ENCODE assay signal across 10 mouse cellular contexts in the genomic region with DNA sequence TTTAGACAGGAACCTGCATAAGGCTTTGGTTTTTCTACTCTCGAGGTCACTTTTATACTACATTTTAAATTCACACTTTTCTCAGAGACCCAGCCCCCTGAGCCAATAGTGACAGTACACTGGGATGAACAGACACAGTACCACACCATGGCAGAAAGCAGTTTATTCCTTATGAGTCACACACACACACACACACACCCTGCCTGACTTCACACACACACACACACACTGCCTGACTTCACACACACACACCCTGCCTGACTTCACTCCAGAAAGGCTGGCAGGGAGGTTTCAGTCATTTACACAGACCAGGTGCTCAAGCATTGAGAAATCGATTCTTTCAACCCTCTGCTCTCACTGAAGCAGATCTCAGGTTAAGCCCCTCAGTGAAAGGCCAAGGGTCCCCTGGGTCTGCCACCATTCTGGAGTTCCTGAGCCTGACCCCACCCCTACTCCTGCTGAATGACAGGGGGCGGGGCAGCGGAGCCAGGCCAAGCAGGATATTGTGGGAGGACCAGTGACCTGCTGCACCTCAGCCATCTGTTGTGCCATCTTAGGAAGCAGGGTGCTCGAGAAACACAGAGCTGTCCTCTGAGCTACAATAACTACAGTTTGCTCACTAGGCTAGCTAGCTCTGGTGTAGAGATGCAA. TPM values are rescaled to one million over a fixed set of nuclear protein-coding genes. Genes with fewer than 3 reads are reported as not detected.
DNase-seq lines count a peak whose midpoint lies in the region; ATAC-seq and TF ChIP-seq lines count a peak whose summit lies in the region.
"Had no signal": no experiment of that assay in that cellular context is flagged by ENCODE, and none has a peak within 500 bp of the region (broad histone marks: within the 10 kb centered on the region; RNA-seq: fewer than 3 reads in every experiment).

No protein-coding gene starts in this region.

- 0 out of 2 replicates have a peak overlapping the region, but pooled peaks have one; percentile 25 for H3K27ac ChIP-seq in forebrain, embryonic 10.5 days
- H3K27ac ChIP-seq in forebrain, postnatal 0 days (ENCODE audit: low read depth, low read length), result no peak overlapping the region
- peak overlapping the region; percentile 53 for H3K27ac ChIP-seq in midbrain, embryonic 10.5 days (replicated peaks)
- no peak overlapping the region for H3K27ac ChIP-seq in midbrain, postnatal 0 days (ENCODE audit: low read depth, low read length)
- no peak overlapping the region for H3K27ac ChIP-seq in liver, embryonic 15.5 days (replicated peaks)

- DNase-seq in forebrain, embryonic 10.5 days (ENCODE audit: extremely low spot score, low spot score), result peak; percentile 34
- no peak for DNase-seq in forebrain, postnatal 0 days
- peak; percentile 61 for DNase-seq in midbrain, embryonic 10.5 days (ENCODE audit: low spot score)
- DNase-seq in midbrain, postnatal 0 days (ENCODE audit: low spot score), result no peak
- DNase-seq in adrenal gland, adult (ENCODE audit: inconsistent age in 2 of 2, low spot score in 1 of 2), result no peak
- DNase-seq in yolk sac, embryonic 10.5 days (ENCODE audit: low spot score), result no peak
- DNase-seq in layer of hippocampus, postnatal 10 days (ENCODE audit: low spot score in 2 of 2), result no peak
- DNase-seq: cerebellum, adult 11 months; heart, postnatal 10 days had no signal

- WGBS in forebrain, embryonic 10.5 days, result 30% methylated on average over 5 of the region's 5 CpGs
- 33% methylated on average over 5 of the region's 5 CpGs for WGBS in forebrain, postnatal 0 days
- 36% methylated on average over 5 of the region's 5 CpGs for WGBS in midbrain, embryonic 10.5 days
- 38% methylated on average over 5 of the region's 5 CpGs for WGBS in midbrain, postnatal 0 days
- 52% methylated on average over 5 of the region's 5 CpGs for WGBS in liver, embryonic 15.5 days (ENCODE audit: insufficient replicate concordance)

- no peak for TF ChIP-seq CTCF in forebrain, postnatal 0 days (IDR thresholded peaks at IDR 0.05; ENCODE audit: low read depth)
- no peak for TF ChIP-seq CTCF in midbrain, postnatal 0 days (IDR thresholded peaks at IDR 0.05)

- H3K4me1 ChIP-seq in forebrain, embryonic 10.5 days, result peaks cover 16% of the 10 kb centered on the region
- H3K4me1 ChIP-seq in forebrain, postnatal 0 days (ENCODE audit: insufficient read depth), result no peaks in the 10 kb centered on the region
- H3K4me1 ChIP-seq in midbrain, embryonic 10.5 days, result peaks cover 31% of the 10 kb centered on the region
- H3K4me1 ChIP-seq in midbrain, postnatal 0 days (ENCODE audit: insufficient read depth, low read length), result no peaks in the 10 kb centered on the region
- no peaks in the 10 kb centered on the region; the same call in 1 of the 2 replicates for H3K4me1 ChIP-seq in liver, embryonic 15.5 days (replicated peaks)

- ATAC-seq in forebrain, postnatal 0 days, result no peak; the same call in 1 of the 2 replicates
- no peak for ATAC-seq in midbrain, postnatal 0 days (ENCODE audit: low FRiP score)
- ATAC-seq in liver, embryonic 15.5 days (ENCODE audit: insufficient read depth), result 0 out of 2 replicates have a peak, but pooled peaks have one; percentile 25

- H3K4me2 ChIP-seq in forebrain, postnatal 0 days (ENCODE audit: low read depth), result no peak overlapping the region
- H3K4me2 ChIP-seq in midbrain, postnatal 0 days (ENCODE audit: low read depth, low read length, poor library complexity, severe bottlenecking), result no peak overlapping the region
- no peak overlapping the region for H3K4me2 ChIP-seq in liver, embryonic 15.5 days

- H3K36me3 ChIP-seq in forebrain, embryonic 10.5 days (replicated peaks), result no peaks in the 10 kb centered on the region; the same call in 1 of the 2 replicates
- no peaks in the 10 kb centered on the region for H3K36me3 ChIP-seq in forebrain, postnatal 0 days (ENCODE audit: insufficient read depth)
- H3K36me3 ChIP-seq in midbrain, embryonic 10.5 days, result peaks cover 4% of the 10 kb centered on the region; the same call in 1 of the 2 replicates
- no peaks in the 10 kb centered on the region for H3K36me3 ChIP-seq in midbrain, postnatal 0 days (ENCODE audit: insufficient read depth, low read length)
- peaks cover 9% of the 10 kb centered on the region; the same call in 1 of the 2 replicates for H3K36me3 ChIP-seq in liver, embryonic 15.5 days (replicated peaks)

- no peak overlapping the region for H3K4me3 ChIP-seq in forebrain, embryonic 10.5 days
- no peak overlapping the region for H3K4me3 ChIP-seq in forebrain, postnatal 0 days (ENCODE audit: low read depth, low read length)
- H3K4me3 ChIP-seq in midbrain, embryonic 10.5 days, result no peak overlapping the region
- no peak overlapping the region for H3K4me3 ChIP-seq in midbrain, postnatal 0 days (ENCODE audit: low read depth, low read length)
- no peak overlapping the region for H3K4me3 ChIP-seq in liver, embryonic 15.5 days (replicated peaks)

- H3K9ac ChIP-seq in forebrain, postnatal 0 days, result no peak overlapping the region
- H3K9ac ChIP-seq in midbrain, postnatal 0 days (replicated peaks; ENCODE audit: low read length, poor library complexity, severe bottlenecking), result no peak overlapping the region
- no peak overlapping the region for H3K9ac ChIP-seq in liver, embryonic 15.5 days

- no peaks in the 10 kb centered on the region for H3K27me3 ChIP-seq in forebrain, embryonic 10.5 days (ENCODE audit: poor library complexity, severe bottlenecking)
- H3K27me3 ChIP-seq in forebrain, postnatal 0 days (ENCODE audit: insufficient read depth, low read length), result no peaks in the 10 kb centered on the region
- no peaks in the 10 kb centered on the region for H3K27me3 ChIP-seq in midbrain, embryonic 10.5 days (ENCODE audit: low read depth, poor library complexity, severe bottlenecking)
- no peaks in the 10 kb centered on the region for H3K27me3 ChIP-seq in midbrain, postnatal 0 days (ENCODE audit: insufficient read depth, low read length)
- H3K27me3 ChIP-seq in liver, embryonic 15.5 days, result no peaks in the 10 kb centered on the region

- no peaks in the 10 kb centered on the region for H3K9me3 ChIP-seq in forebrain, embryonic 10.5 days
- no peaks in the 10 kb centered on the region for H3K9me3 ChIP-seq in forebrain, postnatal 0 days (ENCODE audit: low read length)
- H3K9me3 ChIP-seq in midbrain, embryonic 10.5 days (replicated peaks), result no peaks in the 10 kb centered on the region
- no peaks in the 10 kb centered on the region for H3K9me3 ChIP-seq in midbrain, postnatal 0 days (ENCODE audit: low read length)
- no peaks in the 10 kb centered on the region for H3K9me3 ChIP-seq in liver, embryonic 15.5 days (replicated peaks)

RNA-seq across cellular contexts. Expression of a gene that starts 16.5 kb away (rescaled TPM):
- polyA plus RNA-seq in forebrain, embryonic 10.5 days (2016; fragmentation: Nextera tagmentation; extraction: Ambion mirVana), result 35.7 and 39.3 TPM in 2 replicates
- total RNA-seq in forebrain, postnatal 0 days (2014; rRNA removed), result 36.5 and 41.5 TPM in 2 replicates
- polyA plus RNA-seq in forebrain, postnatal 0 days (2015; fragmentation: Nextera tagmentation; extraction: Ambion mirVana), result 21.9 and 22.9 TPM in 2 replicates
- 36.8 and 39.7 TPM in 2 replicates for polyA plus RNA-seq in midbrain, embryonic 10.5 days (2016; fragmentation: Nextera tagmentation; extraction: Ambion mirVana)
- 23.9 and 24.3 TPM in 2 replicates for total RNA-seq in midbrain, postnatal 0 days (2014; rRNA removed)
- 20.3 and 25.1 TPM in 2 replicates for polyA plus RNA-seq in midbrain, postnatal 0 days (2015; fragmentation: Nextera tagmentation; extraction: Ambion mirVana)
- polyA plus RNA-seq in liver, embryonic 15.5 days (2015; fragmentation: Nextera tagmentation; extraction: Ambion mirVana), result 8.6 and 9.2 TPM in 2 replicates
- 10 to 100 TPM; 41.7 to 42.1 TPM for total RNA-seq in layer of hippocampus, postnatal 10 days (2021)

RNA-seq across cellular contexts. Expression of a gene that starts 44.2 kb away (rescaled TPM):
- 3.3 and 3.7 TPM in 2 replicates for polyA plus RNA-seq in forebrain, embryonic 10.5 days (2016; fragmentation: Nextera tagmentation; extraction: Ambion mirVana)
- 4.9 and 5.2 TPM in 2 replicates for total RNA-seq in forebrain, postnatal 0 days (2014; rRNA removed)
- 0.69 and 1.1 TPM in 2 replicates for polyA plus RNA-seq in forebrain, postnatal 0 days (2015; fragmentation: Nextera tagmentation; extraction: Ambion mirVana)
- polyA plus RNA-seq in midbrain, embryonic 10.5 days (2016; fragmentation: Nextera tagmentation; extraction: Ambion mirVana), result 3.0 and 3.3 TPM in 2 replicates
- total RNA-seq in midbrain, postnatal 0 days (2014; rRNA removed), result 3.0 and 9.2 TPM in 2 replicates
- polyA plus RNA-seq in midbrain, postnatal 0 days (2015; fragmentation: Nextera tagmentation; extraction: Ambion mirVana), result 1.5 and 2.2 TPM in 2 replicates
- 1.3 and 1.4 TPM in 2 replicates for polyA plus RNA-seq in liver, embryonic 15.5 days (2015; fragmentation: Nextera tagmentation; extraction: Ambion mirVana)
- 1 to 10 TPM; 5.6 to 6.9 TPM for total RNA-seq in layer of hippocampus, postnatal 10 days (2021)

Comparison
In these comparisons a context has a peak if more than half of its experiments do, and no peak if none do; other contexts are left out.
1. DNase-seq: peak in forebrain, embryonic 10.5 days (single experiment) and midbrain, embryonic 10.5 days (single experiment); none in forebrain, postnatal 0 days (single experiment), midbrain, postnatal 0 days (single experiment), adrenal gland, adult (0 of 2), yolk sac, embryonic 10.5 days (single experiment) and layer of hippocampus, postnatal 10 days (0 of 2).
2. H3K27ac ChIP-seq: peak in forebrain, embryonic 10.5 days (single experiment) and midbrain, embryonic 10.5 days (single experiment); none in forebrain, postnatal 0 days (single experiment), midbrain, postnatal 0 days (single experiment) and liver, embryonic 15.5 days (single experiment).